Mouse (Mus musculus) embryonic fibroblast, embryonic 13.5 days (primary cell): Measurements from ENCODE around the gene Nt5c1a.

Experiments
- CTCF ChIP-seq: IDR thresholded peaks from 2 replicates; pipeline ENCODE4 v1.5.1; 2011; ENCODE audit warnings: mild to moderate bottlenecking, control low read depth, low read length, moderate library complexity, borderline replicate concordance; ENCODE audit not compliant: insufficient read depth
- POLR2A ChIP-seq: IDR thresholded peaks from 2 replicates; pipeline ENCODE4 v1.6.1; 2011; ENCODE audit warnings: low read depth, mild to moderate bottlenecking, control low read depth, low read length, moderate library complexity

GRCm38 (mm10) chr4:123228270-123228669 lies 27.0 kb downstream of the Nt5c1a start:
- TF ChIP-seq POLR2A = no peak
- no peak for TF ChIP-seq CTCF
